Mouse (Mus musculus) MEL (cell line): ENCODE data around the gene Iqcd. TPM values are rescaled to one million over a fixed set of nuclear protein-coding genes. Genes with fewer than 3 reads are reported as not detected.

Experiments
- DNase-seq: peaks from one replicate; pipeline ENCODE4 v3.0.0; 2011; ENCODE audit warnings: low read depth, low spot score
- H3K27ac ChIP-seq: 2 replicates; pipeline ENCODE4 v1.5.1; 2012; ENCODE audit warnings: low read depth, mild to moderate bottlenecking, control low read depth, low read length, moderate library complexity; ENCODE audit not compliant: control insufficient read depth
- H3K27me3 ChIP-seq, 2 experiments: fragments of 150-350 bp in 1 of 2; sonication (generic) in 1 of 2; 2 replicates each; pipeline ENCODE4 v1.6.1; 2012; ENCODE audit warnings: low read length in 2 of 2, mild to moderate bottlenecking in 2 of 2, improper control_type of control experiment in 1 of 2, moderate library complexity in 1 of 2; ENCODE audit not compliant: insufficient read depth in 2 of 2, control insufficient read depth in 1 of 2
- H3K36me3 ChIP-seq, 2 experiments: 2 replicates each; pipeline ENCODE4 v1.6.1; 2012 to 2014; ENCODE audit warnings: low read length in 2 of 2, improper control_type of control experiment in 1 of 2, inconsistent platforms in 1 of 2, mild to moderate bottlenecking in 1 of 2; ENCODE audit not compliant: insufficient read depth in 2 of 2, control insufficient read depth in 1 of 2
- H3K4me1 ChIP-seq, 2 experiments: fragments of 150-350 bp in 1 of 2; sonication (generic) in 1 of 2; 2 replicates each; pipeline ENCODE4 v1.6.1; 2012; ENCODE audit warnings: low read length in 2 of 2, improper control_type of control experiment in 1 of 2, mild to moderate bottlenecking in 1 of 2; ENCODE audit not compliant: insufficient read depth in 2 of 2, control insufficient read depth in 1 of 2
- H3K4me3 ChIP-seq, 2 experiments: fragments of 150-350 bp in 1 of 2; sonication (generic) in 1 of 2; 2 replicates each; pipeline ENCODE4 v1.5.1; 2012; ENCODE audit warnings: low read depth in 2 of 2, low read length in 2 of 2, mild to moderate bottlenecking in 2 of 2, moderate library complexity in 2 of 2, control low read depth in 1 of 2, improper control_type of control experiment in 1 of 2; ENCODE audit not compliant: control insufficient read depth in 1 of 2, insufficient read depth in 1 of 2
- H3K79me2 ChIP-seq: 2 replicates; pipeline ENCODE4 v1.6.1; 2012; ENCODE audit warnings: mild to moderate bottlenecking, low read length, moderate library complexity; ENCODE audit not compliant: control insufficient read depth, poor library complexity, insufficient read depth
- H3K9ac ChIP-seq: 2 replicates; pipeline ENCODE4 v1.6.1; 2012; ENCODE audit warnings: low read depth, mild to moderate bottlenecking, control low read depth, low read length, moderate library complexity; ENCODE audit not compliant: control insufficient read depth, poor library complexity, severe bottlenecking
- H3K9me3 ChIP-seq: fragments of 150-350 bp; sonication (generic); replicated peaks from 2 replicates; pipeline ENCODE4 v1.6.1; 2012; ENCODE audit warnings: mild to moderate bottlenecking, low read length, improper control_type of control experiment, moderate library complexity; ENCODE audit not compliant: insufficient read depth
- CHD2 ChIP-seq: IDR thresholded peaks from 2 replicates; pipeline ENCODE4 v1.6.1; 2011; ENCODE audit warnings: low read length, improper control_type of control experiment
- CTCF ChIP-seq, 3 experiments: IDR thresholded peaks in 2 of 3; conservative IDR thresholded peaks in 1 of 3; 2 replicates each; pipeline ENCODE4 v1.5.1; 2011 to 2012; ENCODE audit warnings: low read length in 3 of 3, low read depth in 2 of 3, mild to moderate bottlenecking in 2 of 3, improper control_type of control experiment in 1 of 3, inconsistent platforms in 1 of 3, mixed read lengths in 1 of 3, moderate library complexity in 1 of 3; ENCODE audit not compliant: control insufficient read depth in 1 of 3, insufficient read depth in 1 of 3, poor library complexity in 1 of 3, severe bottlenecking in 1 of 3
- ELF1 ChIP-seq: IDR thresholded peaks from 2 replicates; pipeline ENCODE4 v1.6.1; 2014; ENCODE audit warnings: low read depth, mild to moderate bottlenecking, inconsistent platforms, low read length, improper control_type of control experiment, moderate library complexity
- EP300 ChIP-seq, 2 experiments: IDR thresholded peaks; 2 replicates each; pipeline ENCODE4 v1.6.1; 2011; ENCODE audit warnings: improper control_type of control experiment in 2 of 2, low read length in 2 of 2, low read depth in 1 of 2, mild to moderate bottlenecking in 1 of 2
- GATA1 ChIP-seq: IDR thresholded peaks from 2 replicates; pipeline ENCODE4 v1.6.1; 2011; ENCODE audit warnings: low read depth, low read length, improper control_type of control experiment
- JUND ChIP-seq: IDR thresholded peaks from 2 replicates; pipeline ENCODE4 v1.6.1; 2011; ENCODE audit warnings: low read depth, mild to moderate bottlenecking, improper control_type of control experiment, low read length
- MEF2A ChIP-seq: IDR thresholded peaks from 2 replicates; pipeline ENCODE4 v1.6.1; 2014; ENCODE audit warnings: low read depth, mild to moderate bottlenecking, inconsistent platforms, low read length, improper control_type of control experiment; ENCODE audit not compliant: poor library complexity, insufficient replicate concordance, severe bottlenecking; ENCODE audit errors: extremely low read depth
- MYB ChIP-seq: IDR thresholded peaks from 2 replicates; pipeline ENCODE4 v1.6.1; 2011; ENCODE audit warnings: mild to moderate bottlenecking, low read depth, low read length, improper control_type of control experiment
- POLR2A ChIP-seq, 2 experiments: IDR thresholded peaks; 2 replicates each; pipeline ENCODE4 v1.6.1; 2011 to 2012; ENCODE audit warnings: low read length in 2 of 2, mild to moderate bottlenecking in 2 of 2, control low read depth in 1 of 2, improper control_type of control experiment in 1 of 2, low read depth in 1 of 2, moderate library complexity in 1 of 2; ENCODE audit not compliant: control insufficient read depth in 1 of 2, insufficient read depth in 1 of 2, poor library complexity in 1 of 2
- POLR2AphosphoS2 ChIP-seq: IDR thresholded peaks from 2 replicates; pipeline ENCODE4 v1.6.1; 2011; ENCODE audit warnings: low read length, improper control_type of control experiment
- POLR2AphosphoS5 ChIP-seq: IDR thresholded peaks from 2 replicates; pipeline ENCODE4 v1.6.1; 2012; ENCODE audit warnings: low read depth, borderline replicate concordance, mild to moderate bottlenecking, inconsistent platforms, low read length, moderate library complexity, mixed read lengths
- RCOR1 ChIP-seq: IDR thresholded peaks from 2 replicates; pipeline ENCODE4 v1.6.1; 2012; ENCODE audit warnings: low read depth, mild to moderate bottlenecking, inconsistent platforms, low read length, improper control_type of control experiment
- SIN3A ChIP-seq: IDR thresholded peaks from 2 replicates; pipeline ENCODE4 v1.6.1; 2012; ENCODE audit warnings: low read length, improper control_type of control experiment, inconsistent platforms
- TAL1 ChIP-seq: IDR thresholded peaks from 2 replicates; pipeline ENCODE4 v1.6.1; 2012; ENCODE audit warnings: mild to moderate bottlenecking, inconsistent platforms, low read length, moderate library complexity, mixed read lengths
- TBP ChIP-seq: IDR thresholded peaks from 2 replicates; pipeline ENCODE4 v1.8.0; 2011; ENCODE audit warnings: low read depth, low read length, improper control_type of control experiment
- TCF12 ChIP-seq: IDR thresholded peaks from 2 replicates; pipeline ENCODE4 v1.6.1; 2014; ENCODE audit warnings: low read depth, mild to moderate bottlenecking, inconsistent platforms, low read length, improper control_type of control experiment, moderate library complexity
- UBTF ChIP-seq: IDR thresholded peaks from 2 replicates; pipeline ENCODE4 v1.6.1; 2012; ENCODE audit warnings: low read depth, mild to moderate bottlenecking, inconsistent platforms, low read length, improper control_type of control experiment, moderate library complexity, borderline replicate concordance; ENCODE audit not compliant: insufficient read depth
- USF1 ChIP-seq: IDR thresholded peaks from 2 replicates; pipeline ENCODE4 v1.6.1; 2014; ENCODE audit warnings: low read depth, mild to moderate bottlenecking, inconsistent platforms, low read length, improper control_type of control experiment, moderate library complexity
- USF2 ChIP-seq, 2 experiments: IDR thresholded peaks; 2 replicates each; pipeline ENCODE4 v1.6.1; 2011 to 2012; ENCODE audit warnings: improper control_type of control experiment in 2 of 2, low read length in 2 of 2, borderline replicate concordance in 1 of 2, inconsistent platforms in 1 of 2, low read depth in 1 of 2, mild to moderate bottlenecking in 1 of 2; ENCODE audit not compliant: insufficient read depth in 1 of 2
- ZC3H11A ChIP-seq: IDR thresholded peaks from 2 replicates; pipeline ENCODE4 v1.6.1; 2012; ENCODE audit warnings: low read depth, mild to moderate bottlenecking, inconsistent platforms, low read length, improper control_type of control experiment
- ZKSCAN1 ChIP-seq: IDR thresholded peaks from 2 replicates; pipeline ENCODE4 v1.6.1; 2012; ENCODE audit warnings: low read depth, mild to moderate bottlenecking, inconsistent platforms, low read length, improper control_type of control experiment, moderate library complexity
- polyA plus RNA-seq, 2 experiments: library from polyadenylated mRNA; stranded (reverse) in 1 of 2; unstranded in 1 of 2; fragments of >175 nt in 1 of 2; fragments of >200 nt in 1 of 2; gene quantifications; 2 replicates each; pipeline versions ENCODE4 v1.2.1 to v1.2.4; 2012; ENCODE audit warnings: low replicate concordance in 2 of 2, low read depth in 1 of 2; ENCODE audit not compliant: insufficient read length in 2 of 2, insufficient read depth in 1 of 2, missing spikeins in 1 of 2
- total RNA-seq: library from RNA; depleted of rRNA; stranded (reverse); fragments of 300-350 nt; gene quantifications from 2 replicates; pipeline ENCODE4 v1.2.3, GENCODE M21; 2012

Gene Iqcd
- total and polyA plus RNA-seq, 3 experiments, result 1.1 to 2.2 TPM; not detected in 1

- TF ChIP-seq ELF1 (no peak), JUND (no peak), POLR2AphosphoS5 (no peak), TAL1 (no peak), MEF2A (no peak), MYB (no peak), USF1 (no peak), GATA1 (no peak), SIN3A (no peak), ZKSCAN1 (no peak), TBP (no peak), POLR2AphosphoS2 (no peak), UBTF (no peak)
- Histone ChIP-seq H3K4me3 (no peak overlapping the region), H3K9me3 (no peaks in the 10 kb centered on the region), H3K27ac (no peak overlapping the region), H3K9ac (no peak overlapping the region), H3K36me3 (0 out of 4 replicates have a peak, but pooled peaks cover 0 to 3% of the 10 kb centered on the region in 2 experiments), H3K27me3 (no peaks in the 10 kb centered on the region), H3K4me1 (peaks cover 0 to 5% of the 10 kb centered on the region in 2 experiments; a peak in 2 of 4 replicates), H3K79me2 (no peaks in the 10 kb centered on the region)
- no peak for DNase-seq
Measured at GRCm38 (mm10) chr5:120567761-120568211, 21.0 kb upstream of the Iqcd start.

- no peak overlapping the region for H3K4me3 ChIP-seq
- H3K4me1 ChIP-seq, result peaks cover 0 to 5% of the 10 kb centered on the region in 2 experiments; a peak in 2 of 4 replicates
- no peaks in the 10 kb centered on the region for H3K79me2 ChIP-seq
- H3K27ac ChIP-seq, result no peak overlapping the region
- H3K36me3 ChIP-seq, result peaks cover 0 to 3% of the 10 kb centered on the region in 2 experiments; a peak in 1 of 4 replicates
- no peak for DNase-seq
- H3K9ac ChIP-seq, result no peak overlapping the region
- no peaks in the 10 kb centered on the region for H3K9me3 ChIP-seq
- H3K27me3 ChIP-seq, result no peaks in the 10 kb centered on the region
- TF ChIP-seq TCF12, result no peak
- no peak for TF ChIP-seq CHD2
- TF ChIP-seq POLR2A (IDR thresholded peaks at IDR 0.05; ENCODE audit: control insufficient read depth in 1 of 2, insufficient read depth in 1 of 2, low read depth in 1 of 2, low read length in 2 of 2, poor library complexity in 1 of 2), result no peak
- TF ChIP-seq TAL1, result no peak
- TF ChIP-seq MEF2A, result no peak
- TF ChIP-seq USF2 (IDR thresholded peaks at IDR 0.05; ENCODE audit: borderline replicate concordance in 1 of 2, insufficient read depth in 1 of 2, low read depth in 1 of 2, low read length in 2 of 2), result no peak
- TF ChIP-seq ELF1, result no peak
- no peak for TF ChIP-seq ZC3H11A
- TF ChIP-seq EP300 (IDR thresholded peaks at IDR 0.05; ENCODE audit: low read depth in 1 of 2, low read length in 2 of 2), result no peak
- no peak for TF ChIP-seq CTCF (IDR thresholded peaks at IDR 0.05 in 2 of 3, conservative IDR thresholded peaks at IDR 0.05 in 1 of 3; ENCODE audit: control insufficient read depth in 1 of 3, insufficient read depth in 1 of 3, low read depth in 2 of 3, low read length in 3 of 3, poor library complexity in 1 of 3, severe bottlenecking in 1 of 3)
- TF ChIP-seq RCOR1, result no peak
- TF ChIP-seq, all 39 proteins: peak for 0
Measured at GRCm38 (mm10) chr5:120568336-120568768, 20.5 kb upstream of the Iqcd start.
